Mouse (Mus musculus): ENCODE measurements at regions not wholly inside any gene's neighbourhood (a gene's known extent, or its start where the extent isn't known, plus 50 kb on each side); places are given as distances from the start of the nearest gene placed in this dataset.

DNA sequence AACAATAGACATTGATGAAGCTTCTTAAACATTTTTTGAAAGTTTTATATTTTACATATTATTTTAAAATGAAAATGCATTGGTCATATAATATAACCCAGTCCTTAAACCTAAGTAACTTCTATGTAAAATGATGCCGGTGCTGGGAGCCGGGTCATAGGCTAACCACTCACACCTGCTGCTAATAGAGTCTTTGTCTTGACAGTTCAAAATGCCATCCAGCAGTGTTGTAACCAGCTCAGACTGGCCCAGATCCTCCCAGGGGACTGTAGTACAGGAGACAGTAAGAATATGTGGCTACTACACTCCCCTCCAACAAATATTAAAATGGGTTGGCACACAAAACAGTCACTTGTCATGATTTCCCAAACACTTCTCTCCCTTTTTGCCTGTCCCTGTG lies 693.6 kb downstream of the 1700064H15Rik start:
- TF ChIP-seq CTCF (IDR thresholded peaks at IDR 0.05; ENCODE audit: low read depth, low read length) (no peak), POLR2A (IDR thresholded peaks at IDR 0.05; ENCODE audit: extremely low read depth, insufficient read depth, low read length) (no peak)
